Mouse (Mus musculus): ENCODE data around the gene Pphln1.
"Not testable (repeated sequence)": the region's sequence is repeated elsewhere in the genome, so short reads cannot be mapped to it uniquely, and the experiment has no call there.

The Pphln1 gene

GRCm38 (mm10) chr15:93397826-93398698 lies at the start of gene Pphln1, which contains the start of gene Zcrb1:
Gene Pphln1 (plus strand): TSS chr15:93398350.
Gene Zcrb1 (minus strand): TSS chr15:93398334.
- peak; percentile 92 for DNase-seq (ENCODE audit: low read depth, low spot score)

- no peak for DNase-seq (ENCODE audit: low read depth, low spot score)
Measured at GRCm38 (mm10) chr15:93358346-93359095, 39.6 kb upstream of the Pphln1 start.

- no peak for DNase-seq (ENCODE audit: low read depth, low spot score)
Measured at GRCm38 (mm10) chr15:93365561-93365960, 32.6 kb upstream of the Pphln1 start.

GRCm38 (mm10) chr15:93368558-93368957 lies 29.6 kb upstream of the Pphln1 start:
- DNase-seq (ENCODE audit: low read depth, low spot score), result no peak

- no peak for DNase-seq (ENCODE audit: low read depth, low spot score)
Measured at GRCm38 (mm10) chr15:93371838-93372237, 26.3 kb upstream of the Pphln1 start.

GRCm38 (mm10) chr15:93372525-93373119 lies 25.5 kb upstream of the Pphln1 start:
- not testable (repeated sequence) for DNase-seq (ENCODE audit: low read depth, low spot score)

- DNase-seq (ENCODE audit: low read depth, low spot score), result no peak
Measured at GRCm38 (mm10) chr15:93375696-93376095, 22.5 kb upstream of the Pphln1 start.

GRCm38 (mm10) chr15:93379177-93379576 lies 19.0 kb upstream of the Pphln1 start:
- DNase-seq (ENCODE audit: low read depth, low spot score), result no peak

GRCm38 (mm10) chr15:93381337-93381736 lies 16.8 kb upstream of the Pphln1 start:
- no peak for DNase-seq (ENCODE audit: low read depth, low spot score)

GRCm38 (mm10) chr15:93397269-93397668 lies 881 bp upstream of the Pphln1 start:
- peak; percentile 22 for DNase-seq (ENCODE audit: low read depth, low spot score)

GRCm38 (mm10) chr15:93398699-93399540 lies 770 bp downstream of the Pphln1 start:
- no peak for DNase-seq (ENCODE audit: low read depth, low spot score)

GRCm38 (mm10) chr15:93401446-93401845 lies 3.3 kb downstream of the Pphln1 start:
- no peak for DNase-seq (ENCODE audit: low read depth, low spot score)

- DNase-seq (ENCODE audit: low read depth, low spot score), result no peak
Measured at GRCm38 (mm10) chr15:93402730-93403129, 4.6 kb downstream of the Pphln1 start.

GRCm38 (mm10) chr15:93404849-93405248 lies 6.7 kb downstream of the Pphln1 start:
- no peak for DNase-seq (ENCODE audit: low read depth, low spot score)

- DNase-seq (ENCODE audit: low read depth, low spot score), result no peak
Measured at GRCm38 (mm10) chr15:93405446-93405986, 7.4 kb downstream of the Pphln1 start.

GRCm38 (mm10) chr15:93406492-93406891 lies 8.3 kb downstream of the Pphln1 start:
- DNase-seq (ENCODE audit: low read depth, low spot score), result no peak

GRCm38 (mm10) chr15:93412445-93412844 lies 14.3 kb downstream of the Pphln1 start:
- no peak for DNase-seq (ENCODE audit: low read depth, low spot score)

GRCm38 (mm10) chr15:93414456-93414855 lies 16.3 kb downstream of the Pphln1 start:
- DNase-seq (ENCODE audit: low read depth, low spot score), result peak; percentile 15

GRCm38 (mm10) chr15:93416300-93416699 lies 18.1 kb downstream of the Pphln1 start:
- DNase-seq (ENCODE audit: low read depth, low spot score), result no peak

- no peak for DNase-seq (ENCODE audit: low read depth, low spot score)
Measured at GRCm38 (mm10) chr15:93420596-93420995, 22.4 kb downstream of the Pphln1 start.

- DNase-seq (ENCODE audit: low read depth, low spot score), result no peak
Measured at GRCm38 (mm10) chr15:93422537-93422936, 24.4 kb downstream of the Pphln1 start.
